Mouse (Mus musculus): ENCODE data around the gene Dock4.

- no peak for TF ChIP-seq POLR2A (IDR thresholded peaks at IDR 0.05; ENCODE audit: borderline replicate concordance, control insufficient read depth, low read depth, low read length)
- TF ChIP-seq CTCF (IDR thresholded peaks at IDR 0.05; ENCODE audit: control insufficient read depth, insufficient read depth, low read length): no peak
Observed at GRCm38 (mm10) chr12:40434101-40434500, 11.7 kb upstream of the Dock4 start.

All from bone marrow, adult 2 months (tissue).